Mouse (Mus musculus) neural tube, embryonic 13.5 days (tissue): Measurements from ENCODE around the gene Ipo11. TPM values are rescaled to one million over a fixed set of nuclear protein-coding genes. Genes with fewer than 3 reads are reported as not detected.

ENCODE experiments used
- ATAC-seq: fragments of 200-750 bp; cut with Nextera tagmentation; 2 replicates; pipeline ENCODE4 v1.8.0; 2017; ENCODE audit warnings: low read depth, mild to moderate bottlenecking, moderate TSS enrichment, moderate library complexity
- H3K27ac ChIP-seq: fragments of 300-500 bp; sonication (generic); replicated peaks from 2 replicates; pipeline ENCODE4 v1.5.1; 2015; ENCODE audit warnings: moderate library complexity, mild to moderate bottlenecking, inconsistent platforms
- H3K27me3 ChIP-seq: fragments of 300-500 bp; sonication (generic); 2 replicates; pipeline ENCODE4 v1.6.1; 2015; ENCODE audit warnings: mild to moderate bottlenecking, inconsistent platforms
- H3K36me3 ChIP-seq: fragments of 300-500 bp; sonication (generic); 2 replicates; pipeline ENCODE4 v1.6.1; 2015; ENCODE audit warnings: mild to moderate bottlenecking, inconsistent platforms
- H3K4me1 ChIP-seq: fragments of 300-500 bp; sonication (generic); replicated peaks from 2 replicates; pipeline ENCODE4 v1.6.1; 2015; ENCODE audit warnings: inconsistent platforms
- H3K4me2 ChIP-seq: fragments of 300-500 bp; sonication (generic); 2 replicates; pipeline ENCODE4 v1.6.1; 2015; ENCODE audit warnings: inconsistent platforms, mild to moderate bottlenecking, moderate library complexity
- H3K4me3 ChIP-seq: fragments of 300-500 bp; sonication (generic); 2 replicates; pipeline ENCODE4 v1.5.1; 2015; ENCODE audit warnings: mild to moderate bottlenecking, inconsistent platforms
- H3K9ac ChIP-seq: fragments of 300-500 bp; sonication (generic); 2 replicates; pipeline ENCODE4 v1.6.1; 2015; ENCODE audit warnings: moderate library complexity, mild to moderate bottlenecking, inconsistent platforms
- H3K9me3 ChIP-seq: fragments of 300-500 bp; sonication (generic); 2 replicates; pipeline ENCODE4 v1.6.1; 2016; ENCODE audit warnings: inconsistent platforms
- WGBS: fragments of 180-500 bp; shearing (Covaris S2); methylation state at CpG from one replicate; pipeline ENCODE4 v1.1.7; 2015; 5-methylcytosine and 5-hydroxymethylcytosine counted together
- polyA plus RNA-seq: library from polyadenylated mRNA; unstranded; fragments of >200 nt; fragmentation: Nextera tagmentation; extraction: Ambion mirVana; gene quantifications from 2 replicates; pipeline ENCODE4 v1.2.1, GENCODE M21; 2015

The Ipo11 gene
- polyA plus RNA-seq, 1 experiment from 2014 or later = 32.8 TPM

- Histone ChIP-seq H3K27ac (no peak overlapping the region), H3K9ac (no peak overlapping the region), H3K9me3 (no peaks in the 10 kb centered on the region), H3K4me2 (no peak overlapping the region), H3K4me3 (no peak overlapping the region), H3K27me3 (no peaks in the 10 kb centered on the region), H3K4me1 (no peaks in the 10 kb centered on the region), H3K36me3 (peaks cover 46% of the 10 kb centered on the region)
- ATAC-seq = no peak
- WGBS = 82% methylated on average over 9 of the region's 9 CpGs
Observed at GRCm38 (mm10) chr13:106893196-106893595, 43.6 kb downstream of the Ipo11 start.

- no peak overlapping the region for H3K9ac ChIP-seq
- H3K4me2 ChIP-seq = no peak overlapping the region
- 95% methylated on average over 2 of the region's 2 CpGs for WGBS
- no peaks in the 10 kb centered on the region for H3K9me3 ChIP-seq
- 0 out of 2 replicates have a peak, but pooled peaks cover 3% of the 10 kb centered on the region for H3K4me1 ChIP-seq
- H3K36me3 ChIP-seq = peaks cover 20% of the 10 kb centered on the region
- no peak overlapping the region for H3K4me3 ChIP-seq
- no peaks in the 10 kb centered on the region for H3K27me3 ChIP-seq
- no peak for ATAC-seq
- no peak overlapping the region for H3K27ac ChIP-seq
Observed at GRCm38 (mm10) chr13:106887364-106887763, 49.4 kb downstream of the Ipo11 start.

- Histone ChIP-seq H3K4me2 (no peak overlapping the region), H3K27ac (no peak overlapping the region), H3K9me3 (no peaks in the 10 kb centered on the region), H3K4me3 (no peak overlapping the region), H3K9ac (no peak overlapping the region), H3K36me3 (peaks cover 25% of the 10 kb centered on the region), H3K27me3 (no peaks in the 10 kb centered on the region), H3K4me1 (0 out of 2 replicates have a peak, but pooled peaks cover 3% of the 10 kb centered on the region)
- ATAC-seq = no peak
- 88% methylated on average over 4 of the region's 4 CpGs for WGBS
Observed at GRCm38 (mm10) chr13:106884249-106884648, 52.5 kb downstream of the Ipo11 start.

GRCm38 (mm10) chr13:106876278-106876677 is 60.5 kb downstream of the Ipo11 start:
- no peak overlapping the region for H3K4me3 ChIP-seq
- H3K9ac ChIP-seq = no peak overlapping the region
- H3K4me1 ChIP-seq = no peaks in the 10 kb centered on the region
- no peak for ATAC-seq
- H3K27ac ChIP-seq = no peak overlapping the region
- no peak overlapping the region for H3K4me2 ChIP-seq
- H3K27me3 ChIP-seq = no peaks in the 10 kb centered on the region
- WGBS = 90% methylated on average over 1 of the region's 1 CpGs
- H3K36me3 ChIP-seq = peaks cover 26% of the 10 kb centered on the region
- H3K9me3 ChIP-seq = no peaks in the 10 kb centered on the region

DNA sequence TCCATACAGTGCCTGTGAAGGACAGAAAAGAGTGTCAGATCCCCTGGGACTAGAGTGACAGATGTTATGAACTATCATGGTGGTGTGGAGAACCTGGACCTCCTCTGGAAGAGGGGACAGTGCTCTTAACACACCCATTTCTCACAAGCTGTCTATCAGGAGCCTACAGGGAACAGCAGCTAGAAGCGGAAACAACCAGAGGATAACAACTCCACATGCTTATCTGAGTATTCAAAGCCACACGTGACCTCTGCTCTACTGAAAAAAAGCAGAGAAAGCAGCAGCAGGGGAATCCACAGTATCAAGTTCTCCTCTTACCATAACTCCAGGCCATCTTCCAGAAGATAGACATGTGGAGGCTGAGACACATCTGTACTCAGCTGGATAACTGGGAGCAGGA is 71.2 kb downstream of the Ipo11 start:
- no peak overlapping the region for H3K9ac ChIP-seq
- no peaks in the 10 kb centered on the region for H3K4me1 ChIP-seq
- WGBS = 91% methylated on average over 2 of the region's 2 CpGs
- peaks cover 35% of the 10 kb centered on the region for H3K36me3 ChIP-seq
- H3K27me3 ChIP-seq = no peaks in the 10 kb centered on the region
- no peak overlapping the region for H3K27ac ChIP-seq
- no peaks in the 10 kb centered on the region for H3K9me3 ChIP-seq
- ATAC-seq = no peak
- no peak overlapping the region for H3K4me2 ChIP-seq
- no peak overlapping the region for H3K4me3 ChIP-seq

DNA sequence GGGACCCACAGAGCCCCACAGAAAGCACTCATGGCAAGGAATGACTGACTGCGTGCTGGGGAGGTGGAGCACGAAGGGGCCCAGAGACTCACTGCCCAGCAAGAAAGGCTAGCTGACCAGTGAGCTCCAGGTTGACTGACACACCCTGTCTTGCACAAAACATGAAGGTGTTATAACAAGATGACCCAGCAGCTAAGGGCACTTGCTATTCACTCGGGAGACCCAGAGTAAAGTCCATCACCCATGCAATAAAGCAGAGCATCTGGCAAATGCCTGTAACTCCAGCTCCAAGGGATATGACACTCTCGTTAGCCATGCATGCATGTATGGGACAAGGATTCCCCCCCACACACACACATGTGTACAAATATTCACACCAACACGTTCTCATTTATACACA is 78.0 kb downstream of the Ipo11 start:
- Histone ChIP-seq H3K4me2 (no peak overlapping the region), H3K27ac (no peak overlapping the region), H3K4me3 (no peak overlapping the region), H3K9ac (no peak overlapping the region), H3K4me1 (no peaks in the 10 kb centered on the region), H3K9me3 (no peaks in the 10 kb centered on the region), H3K27me3 (no peaks in the 10 kb centered on the region), H3K36me3 (peaks cover 22% of the 10 kb centered on the region)
- no peak for ATAC-seq
- WGBS = 87% methylated on average over 5 of the region's 5 CpGs

GRCm38 (mm10) chr13:106856556-106856955 is 80.2 kb downstream of the Ipo11 start:
- no peak for ATAC-seq
- WGBS = 88% methylated on average over 3 of the region's 3 CpGs

DNA sequence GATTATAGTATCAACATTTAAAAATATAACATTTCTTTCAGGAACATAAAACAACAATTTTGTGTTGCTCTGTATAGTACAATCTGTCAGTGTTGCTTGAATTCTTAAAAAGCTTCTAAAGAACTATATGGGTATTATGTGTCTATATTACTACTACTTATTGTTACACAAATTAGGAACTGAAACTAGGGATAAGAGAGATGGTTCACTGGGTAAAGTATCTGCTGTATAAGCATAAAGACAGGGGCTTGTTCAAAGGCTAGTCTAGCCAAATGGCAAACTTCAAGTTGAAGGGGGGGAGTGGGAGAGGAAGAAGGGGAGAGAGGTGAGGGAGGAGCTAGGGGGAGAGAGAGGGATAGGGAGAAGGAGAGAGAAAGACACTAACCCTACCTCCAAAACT is 89.2 kb downstream of the Ipo11 start:
- Histone ChIP-seq H3K4me3 (no peak overlapping the region), H3K9ac (no peak overlapping the region), H3K9me3 (no peaks in the 10 kb centered on the region), H3K36me3 (no peaks in the 10 kb centered on the region), H3K4me1 (no peaks in the 10 kb centered on the region), H3K27me3 (no peaks in the 10 kb centered on the region), H3K27ac (no peak overlapping the region), H3K4me2 (no peak overlapping the region)
- no peak for ATAC-seq

More at GRCm38 (mm10) chr13:106856556-106856955, 80.2 kb downstream of the Ipo11 start:
- no peak overlapping the region for H3K27ac ChIP-seq
- no peaks in the 10 kb centered on the region for H3K9me3 ChIP-seq
- no peak overlapping the region for H3K9ac ChIP-seq
- peaks cover 13% of the 10 kb centered on the region for H3K36me3 ChIP-seq
- no peaks in the 10 kb centered on the region for H3K27me3 ChIP-seq
- H3K4me1 ChIP-seq = no peaks in the 10 kb centered on the region
- no peak overlapping the region for H3K4me3 ChIP-seq
- H3K4me2 ChIP-seq = no peak overlapping the region

- Histone ChIP-seq H3K9ac (no peak overlapping the region), H3K4me3 (no peak overlapping the region), H3K4me1 (no peaks in the 10 kb centered on the region), H3K36me3 (peaks cover 7% of the 10 kb centered on the region; the same call in 1 of the 2 replicates), H3K27ac (no peak overlapping the region), H3K4me2 (no peak overlapping the region), H3K9me3 (no peaks in the 10 kb centered on the region), H3K27me3 (no peaks in the 10 kb centered on the region)
- WGBS = 90% methylated on average over 3 of the region's 3 CpGs
- no peak for ATAC-seq
Observed at GRCm38 (mm10) chr13:106844928-106845327, 91.8 kb downstream of the Ipo11 start.

- H3K9me3 ChIP-seq = no peaks in the 10 kb centered on the region
- no peak overlapping the region for H3K27ac ChIP-seq
- no peaks in the 10 kb centered on the region for H3K4me1 ChIP-seq
- H3K4me3 ChIP-seq = no peak overlapping the region
- H3K9ac ChIP-seq = no peak overlapping the region
- peaks cover 7% of the 10 kb centered on the region; the same call in 1 of the 2 replicates for H3K36me3 ChIP-seq
- no peak for ATAC-seq
- H3K4me2 ChIP-seq = no peak overlapping the region
- WGBS = 64% methylated on average over 4 of the region's 4 CpGs
- no peaks in the 10 kb centered on the region for H3K27me3 ChIP-seq
Observed at GRCm38 (mm10) chr13:106842542-106842941, 94.2 kb downstream of the Ipo11 start.

- peaks cover 7% of the 10 kb centered on the region; the same call in 1 of the 2 replicates for H3K36me3 ChIP-seq
- WGBS = 94% methylated on average over 3 of the region's 3 CpGs
Observed at GRCm38 (mm10) chr13:106838778-106839177, 98.0 kb downstream of the Ipo11 start.

GRCm38 (mm10) chr13:106836527-106836879 is 100.3 kb downstream of the Ipo11 start:
- no peak for ATAC-seq
- no peaks in the 10 kb centered on the region for H3K4me1 ChIP-seq

More at GRCm38 (mm10) chr13:106838778-106839177, 98.0 kb downstream of the Ipo11 start:
- no peaks in the 10 kb centered on the region for H3K27me3 ChIP-seq
- no peaks in the 10 kb centered on the region for H3K9me3 ChIP-seq
- no peak overlapping the region for H3K27ac ChIP-seq
- no peak overlapping the region for H3K4me2 ChIP-seq
- no peak overlapping the region for H3K4me3 ChIP-seq
- no peak for ATAC-seq
- H3K4me1 ChIP-seq = no peaks in the 10 kb centered on the region
- H3K9ac ChIP-seq = no peak overlapping the region

DNA sequence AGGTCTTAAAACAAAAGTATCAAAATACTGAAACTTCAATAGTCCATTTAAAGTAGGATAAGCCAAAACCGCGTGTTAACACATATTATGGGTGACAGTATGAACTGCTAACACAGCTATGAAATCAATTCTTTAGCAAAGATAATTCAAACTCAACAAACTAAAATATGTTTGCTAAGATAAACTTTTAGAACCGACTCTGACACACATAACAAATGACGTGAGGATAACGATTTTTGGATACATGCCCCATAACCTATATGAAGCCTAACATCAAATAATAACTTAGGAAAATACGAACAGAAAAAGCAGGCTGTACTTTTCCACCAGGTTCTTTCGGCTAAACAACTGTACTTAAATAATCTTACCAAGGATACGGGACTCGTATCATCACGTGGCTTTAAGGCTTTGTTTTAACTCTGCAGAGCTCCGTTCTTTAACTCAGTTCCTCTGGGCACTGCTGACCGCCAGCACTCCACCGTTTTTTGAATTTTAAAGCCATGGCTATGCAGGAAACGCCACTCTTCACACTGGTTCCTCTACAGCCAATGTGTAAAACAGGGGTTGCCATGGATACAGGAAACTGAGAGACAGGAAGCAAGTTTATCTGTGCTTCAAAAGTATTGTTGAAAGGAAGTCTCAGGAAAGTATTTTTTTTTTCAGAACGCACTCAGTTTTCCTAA is 100.8 kb downstream of the Ipo11 start:
- Histone ChIP-seq H3K27me3 (no peaks in the 10 kb centered on the region), H3K9me3 (no peaks in the 10 kb centered on the region), H3K4me3 (no peak overlapping the region), H3K4me1 (no peaks in the 10 kb centered on the region), H3K36me3 (no peaks in the 10 kb centered on the region; the same call in 1 of the 2 replicates), H3K9ac (no peak overlapping the region), H3K27ac (no peak overlapping the region), H3K4me2 (0 out of 2 replicates have a peak overlapping the region, but pooled peaks have one; percentile 1)
- no peak for ATAC-seq
- WGBS = 71% methylated on average over 15 of the region's 15 CpGs

More at GRCm38 (mm10) chr13:106836527-106836879, 100.3 kb downstream of the Ipo11 start:
- Histone ChIP-seq H3K27me3 (no peaks in the 10 kb centered on the region), H3K4me2 (no peak overlapping the region), H3K9ac (no peak overlapping the region), H3K4me3 (no peak overlapping the region), H3K27ac (no peak overlapping the region), H3K36me3 (peaks cover 2% of the 10 kb centered on the region; the same call in 1 of the 2 replicates), H3K9me3 (no peaks in the 10 kb centered on the region)
- WGBS = 95% methylated on average over 5 of the region's 5 CpGs
